Mouse (Mus musculus) cerebellum, postnatal 36 days (tissue): Measurements from ENCODE around the gene Tnfrsf1a.

Source experiments
- DNase-seq, 2 experiments: peaks; one replicate each; pipeline ENCODE4 v3.0.0; 2021 to 2022; ENCODE audit warnings: mixed read lengths in 2 of 2

The Tnfrsf1a gene

DNA sequence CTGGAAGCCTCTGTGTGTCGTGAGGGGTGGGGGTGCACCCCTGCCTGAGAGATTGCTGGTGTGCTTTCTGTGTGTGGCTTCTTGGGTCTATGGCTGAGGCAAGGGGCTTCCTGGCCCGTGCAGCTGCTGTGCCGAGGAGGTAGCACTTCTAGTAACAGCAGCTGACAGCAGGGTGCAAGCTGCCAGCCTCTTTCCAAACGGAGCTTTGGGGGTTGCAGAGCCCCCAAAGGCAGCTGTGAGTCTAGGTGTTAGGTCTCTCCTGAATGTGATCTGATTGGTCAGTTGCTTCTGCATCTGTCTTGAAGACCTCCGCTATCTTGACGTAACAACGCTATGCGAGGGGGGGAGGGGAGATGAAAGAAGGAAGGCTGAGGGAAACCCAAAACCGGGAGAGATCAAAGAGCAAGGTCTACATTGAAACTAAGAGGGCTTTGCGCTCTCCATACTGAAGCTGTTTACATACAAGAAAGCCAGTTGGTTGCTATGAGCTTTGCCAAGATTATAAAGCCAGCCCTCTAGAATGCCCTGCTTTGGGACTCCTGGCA lies 6.1 kb downstream of the Tnfrsf1a start:
- no peak for DNase-seq

DNA sequence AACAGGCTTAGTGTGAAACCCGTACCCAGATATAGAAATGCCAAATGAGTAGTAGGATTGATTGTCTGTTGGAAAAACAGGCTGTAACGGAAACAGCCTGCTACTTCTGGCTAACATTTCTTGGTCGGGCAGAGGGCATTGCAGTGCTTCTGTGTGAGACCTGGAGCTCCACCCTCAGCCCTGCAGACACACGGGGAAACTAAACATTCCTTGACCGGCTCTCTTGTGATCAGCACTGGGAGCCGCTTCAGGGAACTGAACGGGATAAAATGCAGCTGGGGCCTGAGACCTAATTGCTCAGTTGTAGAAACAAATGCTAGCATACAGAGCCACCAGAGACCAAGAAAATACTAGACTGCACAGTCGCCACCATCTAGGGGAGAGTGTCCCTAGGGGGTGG lies 7.1 kb downstream of the Tnfrsf1a start:
- no peak for DNase-seq

DNA sequence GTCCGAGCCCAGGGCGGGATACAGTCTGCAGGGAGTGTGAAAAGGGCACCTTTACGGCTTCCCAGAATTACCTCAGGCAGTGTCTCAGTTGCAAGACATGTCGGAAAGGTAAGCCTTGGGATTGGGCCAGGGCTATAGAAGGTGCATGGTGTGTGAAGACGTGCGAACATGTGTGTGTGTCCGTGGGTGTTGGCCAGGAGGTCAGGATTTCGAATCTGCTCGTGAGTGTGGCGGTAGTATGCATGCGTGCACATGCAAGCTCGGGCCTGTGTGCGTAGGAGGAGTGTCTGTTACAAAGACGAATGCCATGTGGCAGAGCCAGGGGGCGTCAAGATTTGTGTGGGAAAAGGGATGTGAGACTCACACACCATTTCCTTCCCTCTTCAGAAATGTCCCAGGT lies 8.2 kb downstream of the Tnfrsf1a start:
- DNase-seq, result no peak

DNA sequence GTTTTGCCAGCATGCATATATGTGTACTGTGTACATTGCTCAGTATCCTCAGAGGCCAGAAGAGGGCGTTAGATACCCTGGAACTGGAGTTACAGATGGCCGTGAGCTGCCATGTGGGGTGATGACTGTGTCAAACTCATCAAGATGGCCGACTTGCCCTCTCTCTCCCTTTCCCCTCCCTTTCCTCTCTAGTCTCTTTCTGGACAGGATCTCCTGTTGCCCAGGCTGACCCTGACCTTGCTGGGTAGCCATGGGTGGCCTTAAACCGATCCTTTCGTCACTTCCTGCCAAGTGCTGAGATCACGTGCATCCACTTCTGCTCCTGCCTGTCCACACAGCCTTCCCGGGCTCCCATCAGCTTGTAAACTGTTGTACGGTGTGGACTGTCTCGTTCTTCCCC lies 10.8 kb downstream of the Tnfrsf1a start:
- no peak for DNase-seq

DNA sequence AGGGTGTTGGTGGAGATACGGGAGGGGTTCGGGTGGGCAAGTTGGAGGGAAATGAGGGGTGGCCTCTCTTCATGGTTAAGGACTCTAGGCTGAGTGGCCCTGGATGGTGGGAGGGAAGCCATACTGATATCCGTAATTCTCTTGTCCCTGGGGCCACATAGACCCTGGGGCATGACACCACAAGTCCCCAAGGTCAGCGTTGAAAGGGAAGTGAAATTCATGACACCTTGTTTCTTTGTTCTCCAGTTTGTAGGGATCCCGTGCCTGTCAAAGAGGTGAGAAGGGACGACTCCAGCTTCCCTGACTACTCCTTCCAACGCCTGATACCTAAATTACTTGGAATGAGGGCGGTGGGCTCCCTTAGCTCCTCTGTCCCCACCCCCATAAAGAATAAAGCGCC lies 11.7 kb downstream of the Tnfrsf1a start:
- no peak for DNase-seq

DNA sequence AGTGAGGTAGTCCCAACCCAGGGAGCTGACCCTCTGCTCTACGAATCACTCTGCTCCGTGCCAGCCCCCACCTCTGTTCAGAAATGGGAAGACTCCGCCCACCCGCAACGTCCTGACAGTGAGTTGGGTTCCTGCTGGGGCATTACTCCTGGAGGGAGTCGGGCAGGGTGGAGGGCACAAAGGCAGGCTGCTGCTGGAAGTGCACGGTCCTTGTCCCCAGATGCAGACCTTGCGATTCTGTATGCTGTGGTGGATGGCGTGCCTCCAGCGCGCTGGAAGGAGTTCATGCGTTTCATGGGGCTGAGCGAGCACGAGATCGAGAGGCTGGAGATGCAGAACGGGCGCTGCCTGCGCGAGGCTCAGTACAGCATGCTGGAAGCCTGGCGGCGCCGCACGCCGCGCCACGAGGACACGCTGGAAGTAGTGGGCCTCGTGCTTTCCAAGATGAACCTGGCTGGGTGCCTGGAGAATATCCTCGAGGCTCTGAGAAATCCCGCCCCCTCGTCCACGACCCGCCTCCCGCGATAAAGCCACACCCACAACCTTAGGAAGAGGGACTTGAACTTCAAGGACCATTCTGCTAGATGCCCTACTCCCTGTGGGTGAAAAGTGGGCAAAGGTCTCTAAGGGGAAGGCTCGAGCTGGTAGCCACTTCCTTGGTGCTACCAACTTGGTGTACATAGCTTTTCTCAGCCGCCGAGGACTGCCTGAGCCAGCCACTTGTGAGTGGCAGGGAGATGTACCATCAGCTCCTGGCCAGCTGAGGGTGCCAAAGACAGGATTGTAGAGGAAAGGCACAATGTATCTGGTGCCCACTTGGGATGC lies 12.5 kb downstream of the Tnfrsf1a start:
- DNase-seq, result peak in 1 of 2 experiments; percentile 16

DNA sequence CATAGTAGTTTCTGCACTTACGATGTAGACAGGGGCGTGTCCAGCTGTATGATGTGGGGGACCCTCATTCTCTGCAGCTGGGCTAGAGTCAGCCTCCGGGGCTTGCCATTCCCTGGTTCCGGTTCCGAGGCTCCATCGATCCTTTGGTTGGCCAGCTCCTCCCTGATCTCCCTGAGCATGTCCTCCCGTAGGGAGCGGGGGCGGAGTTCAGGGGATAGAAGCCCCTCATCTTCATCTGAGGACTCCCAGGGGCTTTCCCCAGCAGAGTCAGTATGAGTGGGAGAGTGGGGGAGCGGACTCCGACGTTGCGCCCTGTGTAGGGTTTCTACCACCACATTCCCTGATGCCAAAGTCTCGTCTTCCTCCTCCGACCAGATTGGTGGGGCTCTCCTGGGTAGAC lies 13.9 kb downstream of the Tnfrsf1a start:
- no peak for DNase-seq

DNA sequence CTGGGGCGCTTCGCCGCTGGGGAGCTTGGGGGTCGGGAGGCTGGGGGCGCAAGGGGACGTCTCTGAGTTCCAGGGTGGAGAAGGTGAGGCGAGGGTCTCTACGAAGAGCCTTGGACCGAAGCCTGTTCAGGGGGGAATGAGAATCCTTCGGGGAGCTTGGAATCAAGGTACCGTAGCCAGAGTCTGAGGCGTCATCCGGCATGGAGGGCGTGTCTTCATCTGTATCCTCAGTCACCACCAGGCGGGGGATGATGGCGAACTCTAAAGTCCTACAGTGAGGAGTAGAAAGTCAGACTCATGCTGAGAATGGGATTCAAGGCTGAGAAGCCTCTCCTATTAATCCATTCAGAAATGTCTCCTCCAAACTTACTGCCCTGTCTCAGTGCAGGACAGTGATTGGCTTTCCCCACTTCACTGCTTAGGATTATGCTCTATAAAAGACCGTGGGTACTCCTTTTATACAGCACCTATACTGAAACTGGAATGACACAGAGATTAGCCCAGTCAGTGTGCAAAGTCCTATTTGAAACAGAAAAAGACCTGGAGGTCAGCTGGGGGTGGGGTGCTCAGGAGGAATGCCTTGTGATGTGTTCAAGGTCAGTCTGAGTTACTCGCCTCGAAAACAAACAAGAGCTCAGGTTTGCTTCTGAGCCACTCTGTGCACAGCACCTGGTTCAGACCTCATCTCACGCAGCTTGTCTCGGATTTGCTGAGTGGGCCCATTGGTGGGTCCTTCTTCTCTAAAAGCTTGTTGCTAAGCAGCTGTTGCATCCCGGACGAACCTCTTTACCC lies 14.5 kb downstream of the Tnfrsf1a start:
- no peak for DNase-seq

DNA sequence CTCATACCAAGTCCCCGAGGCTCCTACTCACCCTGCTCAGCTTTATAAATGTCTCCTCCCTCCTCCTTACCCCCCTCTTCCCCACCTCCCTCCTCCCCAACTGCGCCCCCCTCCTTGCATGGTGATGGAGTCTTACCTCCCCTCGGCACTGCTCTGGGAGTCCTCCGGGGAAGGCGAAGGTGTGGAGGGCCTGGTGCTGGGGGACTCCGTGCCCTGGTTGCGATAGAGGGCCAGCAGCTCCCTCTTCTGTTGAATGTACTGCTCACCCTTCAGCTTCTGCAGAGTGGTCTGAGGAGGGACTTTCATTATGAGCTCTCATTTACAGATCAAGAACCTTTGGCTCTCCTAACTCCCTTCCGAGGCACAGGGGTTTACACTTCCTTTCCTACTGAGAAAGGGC lies 15.3 kb downstream of the Tnfrsf1a start:
- no peak for DNase-seq

DNA sequence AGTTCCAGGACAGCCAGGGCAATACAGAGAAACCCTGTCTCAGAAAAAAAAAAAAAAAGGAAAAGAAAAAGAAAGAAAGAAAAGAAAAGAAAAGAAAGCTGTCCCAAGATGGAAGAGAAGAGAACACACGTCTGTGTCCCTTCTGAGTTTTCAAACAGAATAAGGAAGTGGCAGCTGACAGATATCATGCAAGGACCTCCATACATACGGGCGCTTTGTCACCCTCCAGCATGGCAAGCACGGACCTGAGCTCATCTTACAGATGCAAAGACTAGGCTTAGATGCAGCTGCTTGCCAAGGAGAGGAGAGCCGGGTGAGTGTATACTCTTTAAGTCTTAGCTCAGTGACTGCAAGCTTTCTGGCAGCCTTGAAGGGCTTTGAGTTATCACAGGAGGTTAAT lies 16.4 kb downstream of the Tnfrsf1a start:
- no peak for DNase-seq

DNA sequence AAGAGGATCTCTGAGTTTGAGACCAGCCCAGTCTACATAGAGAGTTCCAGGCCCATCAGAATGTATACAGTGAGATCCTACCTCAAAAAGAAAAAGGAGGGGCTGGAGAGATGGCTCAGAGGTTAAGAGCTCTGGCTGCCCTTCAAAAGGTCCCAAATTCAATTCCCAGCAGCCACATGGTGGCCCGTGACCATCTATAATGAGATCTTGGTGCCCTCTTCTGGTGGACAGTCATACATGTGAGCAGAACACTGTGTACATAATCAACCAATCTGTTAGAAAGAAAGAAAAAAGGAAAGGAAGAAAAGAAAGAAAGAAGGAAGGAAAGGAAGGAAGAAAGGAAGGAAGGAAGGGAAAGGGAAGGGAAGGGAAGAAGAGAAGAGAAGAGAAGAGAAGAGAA lies 17.0 kb downstream of the Tnfrsf1a start:
- no peak for DNase-seq

DNA sequence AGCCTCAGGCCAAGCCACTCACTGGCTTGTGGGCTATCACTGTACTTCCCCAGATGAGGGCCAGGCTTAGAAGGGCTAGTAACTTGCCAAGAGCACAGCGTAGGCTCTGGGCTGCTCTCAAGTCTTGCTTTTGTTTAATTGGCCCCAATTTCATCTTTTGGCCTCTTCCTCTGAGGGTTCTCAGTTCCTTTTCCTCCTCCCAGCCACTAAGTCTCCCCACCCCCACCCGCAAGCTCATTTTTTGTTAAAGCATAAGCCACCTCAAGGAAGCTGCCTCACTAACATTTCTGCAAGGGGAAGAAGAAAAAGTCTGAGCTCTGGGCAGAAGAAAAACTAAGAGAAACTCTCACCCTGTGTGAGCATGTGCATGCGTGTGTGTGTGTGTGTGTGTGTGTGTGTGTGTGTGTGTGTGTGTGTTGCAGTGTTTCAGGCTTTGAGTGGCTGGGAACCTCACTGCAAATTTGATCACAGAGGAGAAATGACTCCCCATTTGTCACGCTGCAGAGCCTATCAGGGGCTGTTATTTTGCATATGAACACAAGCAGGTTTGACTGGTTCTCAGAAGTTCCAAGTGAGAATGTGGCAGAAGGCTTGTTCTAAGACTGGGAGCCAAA lies 18.7 kb downstream of the Tnfrsf1a start:
- DNase-seq, result no peak

DNA sequence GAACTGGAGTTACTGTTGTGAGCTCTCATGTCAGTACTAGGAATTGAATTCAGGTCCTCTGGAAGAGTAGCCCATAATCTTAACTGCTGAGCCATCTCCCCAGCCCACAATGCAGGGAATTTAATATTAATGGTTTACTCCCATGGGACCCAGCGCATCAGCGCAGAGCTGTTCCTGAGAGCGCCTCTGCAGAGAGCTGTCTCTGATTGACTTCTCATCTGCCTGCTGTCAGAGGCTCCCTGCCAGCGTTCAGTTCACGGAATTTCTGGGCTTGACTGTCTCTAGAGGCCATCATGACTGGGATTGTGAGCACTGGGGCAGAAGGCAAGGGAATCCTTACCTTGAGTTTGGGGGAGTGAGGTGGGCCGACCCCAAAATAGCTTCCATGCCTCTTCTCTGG lies 27.9 kb downstream of the Tnfrsf1a start:
- DNase-seq, result no peak

DNA sequence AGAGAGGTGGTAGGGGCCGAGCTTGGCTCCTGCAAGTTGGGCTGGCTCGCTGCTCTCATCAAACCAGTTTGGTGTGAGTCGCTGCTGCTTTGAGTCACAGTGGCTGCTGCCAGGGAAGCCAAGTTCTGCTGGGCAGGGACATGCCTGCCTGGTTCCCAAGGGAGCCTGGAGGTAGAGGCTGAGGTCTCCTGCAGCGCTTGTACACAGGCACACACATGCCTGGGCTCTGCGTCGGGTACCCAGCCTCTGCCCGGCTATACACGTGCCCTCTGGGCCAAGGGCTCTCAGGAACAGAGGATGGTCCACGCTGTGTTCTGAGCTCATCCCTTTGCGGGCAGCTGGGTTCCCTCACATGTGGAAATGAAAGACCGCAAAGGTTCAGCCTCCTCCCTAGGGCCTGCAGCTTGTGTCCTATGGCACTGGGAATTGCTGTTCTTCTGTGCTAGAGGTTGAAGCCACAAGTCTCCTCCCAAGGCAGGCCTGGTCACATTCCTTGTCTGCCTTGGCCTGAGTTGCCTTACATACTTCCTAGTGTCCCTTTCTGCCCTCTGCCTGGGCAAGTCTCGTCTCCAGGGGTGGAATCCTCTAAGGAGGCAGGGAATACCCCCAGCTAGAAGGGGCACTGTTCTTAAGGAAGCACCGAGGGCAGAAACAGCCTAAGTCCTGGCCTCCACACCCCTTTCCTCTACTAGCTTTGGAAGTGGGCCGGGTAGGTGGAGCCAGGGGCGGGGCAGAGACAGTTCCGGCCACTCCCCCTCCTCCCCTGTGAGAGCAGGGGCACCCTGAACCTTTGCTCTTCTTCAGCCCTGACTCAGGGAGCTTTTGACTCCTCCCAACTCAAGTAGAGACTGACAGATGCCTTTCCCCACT lies 28.7 kb downstream of the Tnfrsf1a start:
- no peak for DNase-seq

DNA sequence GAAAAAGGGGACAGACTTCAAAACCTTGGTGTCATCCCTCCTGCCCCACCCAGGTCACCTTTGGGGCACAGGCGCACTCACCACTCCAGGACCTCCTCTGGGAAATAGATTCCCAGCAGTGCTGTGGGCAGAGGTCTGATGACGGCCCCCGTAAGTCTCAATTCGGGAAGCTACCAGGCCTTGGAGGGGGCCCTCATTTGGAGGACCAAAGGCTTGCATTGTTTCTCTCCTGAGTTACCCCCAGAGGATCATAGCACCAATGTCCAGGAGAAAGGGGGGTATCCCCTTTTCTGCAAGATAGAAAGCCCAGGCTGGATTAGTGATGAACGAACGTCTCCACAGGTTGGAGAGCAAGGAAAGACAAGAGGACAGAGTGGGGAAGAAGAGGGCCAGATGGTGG lies 29.5 kb downstream of the Tnfrsf1a start:
- no peak for DNase-seq

DNA sequence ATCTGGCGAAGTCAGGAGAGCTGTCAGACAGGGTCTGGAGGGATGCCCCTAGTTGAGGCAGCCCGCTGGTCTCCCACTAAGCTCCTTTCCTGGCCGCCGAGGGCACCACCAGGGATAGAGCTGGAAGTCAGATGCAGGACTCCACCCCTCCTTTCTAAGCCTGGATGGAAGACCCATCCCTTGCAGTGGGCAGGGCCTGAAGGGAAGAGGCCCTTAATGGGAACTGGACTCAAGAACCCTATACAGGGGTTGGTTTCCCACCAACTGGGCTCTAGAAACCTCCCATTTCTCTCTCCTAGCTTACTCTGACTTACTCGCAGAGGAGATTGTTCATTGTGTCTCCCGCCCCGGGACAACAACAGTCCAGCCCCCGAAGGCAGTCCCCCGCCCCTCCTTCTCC lies 30.6 kb downstream of the Tnfrsf1a start:
- DNase-seq, result no peak

DNA sequence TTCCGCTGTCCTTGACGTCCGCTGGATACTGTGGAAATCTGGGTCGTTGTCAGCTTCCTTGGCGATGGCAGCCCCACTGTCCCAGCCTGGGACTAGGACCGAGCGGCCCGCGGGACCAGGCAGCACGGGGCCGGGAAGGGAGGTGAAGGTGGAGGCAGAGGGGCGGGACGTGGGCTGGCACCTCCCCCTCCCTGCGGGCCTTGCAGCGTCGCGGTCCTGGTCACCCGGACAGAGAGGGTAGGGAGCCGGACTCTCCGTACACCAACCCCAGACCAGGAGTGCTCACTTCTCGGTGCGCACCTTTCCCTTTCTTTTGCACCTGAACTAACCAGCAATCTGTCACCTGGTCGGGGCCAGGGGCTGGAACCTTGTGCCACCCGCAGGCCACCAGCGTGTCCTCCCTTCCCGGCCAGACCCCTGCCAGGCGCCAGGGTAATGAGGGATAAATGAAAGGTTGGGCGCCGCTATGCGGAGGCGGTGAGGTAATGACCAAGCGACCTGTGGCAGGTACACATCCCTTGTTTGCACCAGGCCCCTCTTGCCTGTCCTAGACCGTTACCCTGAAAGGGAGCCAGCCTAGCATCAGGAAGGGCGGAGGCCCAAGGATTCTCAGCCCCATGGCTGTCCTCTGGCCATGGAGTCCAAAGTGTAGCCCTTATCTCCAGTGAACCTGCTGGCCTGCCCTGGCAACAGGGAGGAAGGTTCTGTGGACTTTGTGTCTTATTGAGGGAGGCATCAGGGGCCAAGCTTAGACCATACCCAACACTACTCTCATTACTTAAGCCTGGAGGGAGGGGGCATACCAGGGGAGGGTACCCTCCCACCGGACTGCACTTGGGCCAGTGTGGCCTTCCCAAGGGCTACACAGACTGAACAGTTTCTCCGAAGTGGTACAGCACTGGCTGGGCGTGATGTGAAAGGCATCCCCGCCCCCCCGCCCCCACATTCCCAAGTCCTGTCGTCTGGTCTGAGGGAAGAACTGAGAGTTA lies 31.5 kb downstream of the Tnfrsf1a start, which contains the start of gene Plekhg6:
TSS of gene Plekhg6 (minus strand) at position 422 of the 989 bp plus-strand sequence.
- DNase-seq, result peak in 1 of 2 experiments; percentile 13

DNA sequence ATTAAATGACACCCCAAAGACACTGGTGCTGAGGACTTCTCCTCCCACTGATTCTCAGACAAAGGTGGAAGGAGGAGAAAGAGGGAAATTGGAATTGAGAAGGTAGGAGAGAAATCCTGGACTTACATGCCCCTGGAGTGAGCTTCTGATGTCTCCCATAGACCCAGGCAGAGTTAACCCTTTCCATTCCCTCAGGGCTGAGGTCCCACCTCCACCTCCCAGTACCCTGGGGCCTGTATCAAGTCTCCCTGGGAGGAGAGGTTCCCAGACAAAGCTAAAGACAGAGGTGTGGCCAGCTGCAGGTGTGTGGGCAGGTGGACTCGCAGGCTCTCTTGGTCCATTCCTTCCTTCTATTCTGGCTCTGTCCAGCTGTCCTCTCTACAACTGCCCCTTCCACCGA lies 32.9 kb downstream of the Tnfrsf1a start:
- no peak for DNase-seq

DNA sequence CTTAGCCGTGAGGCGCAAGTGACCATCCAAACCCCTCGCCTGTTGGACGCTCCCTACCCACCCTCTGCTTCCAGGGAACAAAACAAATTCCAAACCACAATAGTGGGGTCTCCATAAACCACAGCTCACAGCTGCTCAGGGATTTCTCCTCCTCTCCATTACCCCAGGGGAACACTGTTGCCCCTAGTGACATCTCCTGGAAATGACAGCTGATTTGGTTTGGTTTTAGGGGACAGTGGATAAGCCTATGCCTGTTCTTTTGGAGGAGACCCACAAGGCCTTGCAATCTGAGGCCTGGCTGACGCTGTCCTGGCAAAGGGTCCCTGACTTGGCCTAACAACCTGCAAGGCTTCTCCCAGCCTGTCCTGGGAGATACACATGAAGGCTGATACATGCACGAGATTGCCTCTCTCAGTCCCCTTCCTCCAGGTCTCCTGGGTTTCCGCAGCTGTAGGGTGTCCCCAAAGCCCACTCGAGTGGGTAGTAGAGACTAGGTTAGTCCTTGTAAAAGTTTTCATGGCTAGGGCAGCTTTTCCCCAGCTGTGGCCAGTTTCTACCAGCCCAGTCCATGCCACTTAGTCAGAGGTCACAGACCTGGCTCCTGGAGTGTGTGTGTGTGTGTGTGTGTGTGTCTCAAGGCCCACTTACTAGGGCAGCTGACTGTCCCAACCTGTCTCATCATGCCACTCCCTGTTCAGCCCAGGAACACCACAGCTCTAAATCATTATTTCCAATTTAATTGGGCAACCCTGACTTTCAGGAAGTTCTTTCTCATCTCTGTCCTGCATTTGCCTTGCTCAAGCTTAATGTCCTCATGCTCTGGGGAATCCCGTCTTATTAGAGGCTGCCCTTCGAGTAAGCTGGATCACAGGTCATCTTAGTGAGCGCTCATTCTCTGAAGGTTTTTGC lies 36.2 kb downstream of the Tnfrsf1a start:
- no peak for DNase-seq

DNA sequence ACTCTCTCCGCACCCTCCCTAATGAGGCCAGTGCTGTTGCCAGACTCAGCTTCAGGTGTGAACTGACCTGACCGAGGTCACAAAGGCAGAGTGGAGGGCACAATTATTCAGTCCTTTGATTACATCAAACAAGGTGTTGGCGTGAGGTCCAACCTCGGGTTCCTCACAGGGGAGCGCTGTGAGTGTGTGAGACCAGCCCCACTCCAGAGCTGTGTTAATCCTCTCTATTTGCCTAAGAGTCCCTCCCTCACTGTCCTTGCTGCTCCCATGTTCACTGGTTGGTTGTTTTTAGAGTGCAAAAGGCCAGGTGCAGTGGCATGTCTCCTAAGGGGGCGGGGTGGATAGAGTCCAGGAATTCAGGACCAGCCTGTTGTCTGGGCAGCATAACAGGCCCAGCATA lies 36.9 kb downstream of the Tnfrsf1a start:
- DNase-seq, result no peak
